Mouse (Mus musculus): ENCODE measurements around the gene Dnajc6. TPM values are rescaled to one million over a fixed set of nuclear protein-coding genes. Genes with fewer than 3 reads are reported as not detected.

Gene Dnajc6
- polyA plus RNA-seq, 1 experiment from 2014 or later: 34.2 TPM

- no peak overlapping the region for H3K4me3 ChIP-seq
- no peaks in the 10 kb centered on the region for H3K36me3 ChIP-seq
- H3K27me3 ChIP-seq: no peaks in the 10 kb centered on the region
- no peak overlapping the region for H3K4me2 ChIP-seq
- H3K4me1 ChIP-seq (replicated peaks): no peaks in the 10 kb centered on the region
- H3K9me3 ChIP-seq: no peaks in the 10 kb centered on the region
- WGBS: 60% methylated on average over 5 of the region's 5 CpGs
- no peak overlapping the region for H3K9ac ChIP-seq
- no peak overlapping the region for H3K27ac ChIP-seq (replicated peaks)
- ATAC-seq (ENCODE audit: low read depth): no peak
Measured at GRCm38 (mm10) chr4:101470543-101470942, 25.9 kb upstream of the Dnajc6 start.

- H3K4me3 ChIP-seq: no peak overlapping the region
- no peak for ATAC-seq (ENCODE audit: low read depth)
- no peaks in the 10 kb centered on the region for H3K9me3 ChIP-seq
- H3K9ac ChIP-seq: no peak overlapping the region
- WGBS: 84% methylated on average over 3 of the region's 3 CpGs
- H3K36me3 ChIP-seq: no peaks in the 10 kb centered on the region
- no peaks in the 10 kb centered on the region for H3K4me1 ChIP-seq (replicated peaks)
- H3K27ac ChIP-seq (replicated peaks): no peak overlapping the region
- H3K27me3 ChIP-seq: no peaks in the 10 kb centered on the region
- H3K4me2 ChIP-seq: no peak overlapping the region
Measured at GRCm38 (mm10) chr4:101472767-101473166, 23.7 kb upstream of the Dnajc6 start.

GRCm38 (mm10) chr4:101490320-101490917 lies 6.0 kb upstream of the Dnajc6 start:
- Histone ChIP-seq H3K27me3 (no peaks in the 10 kb centered on the region), H3K27ac (replicated peaks) (no peak overlapping the region), H3K4me3 (no peak overlapping the region), H3K36me3 (no peaks in the 10 kb centered on the region), H3K9ac (no peak overlapping the region), H3K9me3 (no peaks in the 10 kb centered on the region), H3K4me2 (no peak overlapping the region), H3K4me1 (replicated peaks) (peaks cover 3% of the 10 kb centered on the region; the same call in 1 of the 2 replicates)
- 87% methylated on average over 8 of the region's 8 CpGs for WGBS
- no peak for ATAC-seq (ENCODE audit: low read depth)

- 73% methylated on average over 6 of the region's 6 CpGs for WGBS
- Histone ChIP-seq H3K36me3 (no peaks in the 10 kb centered on the region), H3K9me3 (no peaks in the 10 kb centered on the region), H3K27me3 (peaks cover 11% of the 10 kb centered on the region), H3K4me3 (no peak overlapping the region), H3K9ac (no peak overlapping the region), H3K4me2 (no peak overlapping the region), H3K4me1 (replicated peaks) (peaks cover 11% of the 10 kb centered on the region), H3K27ac (replicated peaks) (no peak overlapping the region)
- no peak for ATAC-seq (ENCODE audit: low read depth)
Measured at GRCm38 (mm10) chr4:101491704-101492103, 4.7 kb upstream of the Dnajc6 start.

- Histone ChIP-seq H3K27ac (replicated peaks) (no peak overlapping the region), H3K4me1 (replicated peaks) (peaks cover 20% of the 10 kb centered on the region), H3K4me2 (no peak overlapping the region), H3K9me3 (no peaks in the 10 kb centered on the region), H3K4me3 (no peak overlapping the region), H3K27me3 (peaks cover 31% of the 10 kb centered on the region), H3K36me3 (no peaks in the 10 kb centered on the region), H3K9ac (no peak overlapping the region)
- no peak for ATAC-seq (ENCODE audit: low read depth)
Measured at GRCm38 (mm10) chr4:101493611-101494197, 2.7 kb upstream of the Dnajc6 start.

GRCm38 (mm10) chr4:101496188-101496533 lies 287 bp upstream of the Dnajc6 start:
- Histone ChIP-seq H3K4me1 (replicated peaks) (peaks cover 20% of the 10 kb centered on the region), H3K36me3 (no peaks in the 10 kb centered on the region), H3K4me2 (peak overlapping the region; percentile 97), H3K27ac (replicated peaks) (no peak overlapping the region), H3K9ac (peak overlapping the region; percentile 74), H3K27me3 (peaks cover 35% of the 10 kb centered on the region), H3K9me3 (no peaks in the 10 kb centered on the region), H3K4me3 (peak overlapping the region; percentile 63)
- under 1% methylated on average over 28 of the region's 28 CpGs for WGBS
- peak; percentile 40; the same call in 1 of the 2 replicates for ATAC-seq (ENCODE audit: low read depth)

- 4% methylated on average over 14 of the region's 14 CpGs for WGBS
- ATAC-seq (ENCODE audit: low read depth): no peak
Measured at GRCm38 (mm10) chr4:101497336-101497735, 888 bp downstream of the Dnajc6 start.

GRCm38 (mm10) chr4:101504470-101505007 lies 8.1 kb downstream of the Dnajc6 start:
- Histone ChIP-seq H3K36me3 (no peaks in the 10 kb centered on the region), H3K27me3 (no peaks in the 10 kb centered on the region), H3K4me3 (no peak overlapping the region), H3K4me1 (replicated peaks) (peaks cover 9% of the 10 kb centered on the region), H3K9me3 (no peaks in the 10 kb centered on the region), H3K4me2 (no peak overlapping the region), H3K9ac (no peak overlapping the region), H3K27ac (replicated peaks) (no peak overlapping the region)
- no peak for ATAC-seq (ENCODE audit: low read depth)
- 55% methylated on average over 7 of the region's 7 CpGs for WGBS

More at GRCm38 (mm10) chr4:101497336-101497735, 888 bp downstream of the Dnajc6 start:
- no peaks in the 10 kb centered on the region for H3K9me3 ChIP-seq
- no peak overlapping the region for H3K27ac ChIP-seq (replicated peaks)
- H3K9ac ChIP-seq: peak overlapping the region; percentile 74; the same call in 1 of the 2 replicates
- peak overlapping the region; percentile 97 for H3K4me2 ChIP-seq
- peaks cover 35% of the 10 kb centered on the region for H3K27me3 ChIP-seq
- no peaks in the 10 kb centered on the region for H3K36me3 ChIP-seq
- H3K4me3 ChIP-seq: peak overlapping the region; percentile 63
- H3K4me1 ChIP-seq (replicated peaks): peaks cover 20% of the 10 kb centered on the region

- no peak for ATAC-seq (ENCODE audit: low read depth)
- no peaks in the 10 kb centered on the region for H3K9me3 ChIP-seq
- no peak overlapping the region for H3K4me3 ChIP-seq
- WGBS: 68% methylated on average over 2 of the region's 2 CpGs
- peaks cover 16% of the 10 kb centered on the region for H3K4me1 ChIP-seq (replicated peaks)
- H3K27ac ChIP-seq (replicated peaks): no peak overlapping the region
- no peaks in the 10 kb centered on the region for H3K36me3 ChIP-seq
- H3K4me2 ChIP-seq: no peak overlapping the region
- no peak overlapping the region for H3K9ac ChIP-seq
- H3K27me3 ChIP-seq: no peaks in the 10 kb centered on the region
Measured at GRCm38 (mm10) chr4:101505966-101506365, 9.5 kb downstream of the Dnajc6 start.

GRCm38 (mm10) chr4:101506372-101506771 lies 9.9 kb downstream of the Dnajc6 start:
- ATAC-seq (ENCODE audit: low read depth): no peak
- H3K4me3 ChIP-seq: no peak overlapping the region
- no peaks in the 10 kb centered on the region for H3K9me3 ChIP-seq

GRCm38 (mm10) chr4:101507571-101508422 lies 11.3 kb downstream of the Dnajc6 start:
- Histone ChIP-seq H3K4me1 (replicated peaks) (peaks cover 16% of the 10 kb centered on the region), H3K4me3 (peak overlapping the region; percentile 52), H3K4me2 (peak overlapping the region; percentile 87), H3K36me3 (no peaks in the 10 kb centered on the region), H3K27me3 (no peaks in the 10 kb centered on the region), H3K9me3 (no peaks in the 10 kb centered on the region), H3K9ac (peak overlapping the region; percentile 72), H3K27ac (replicated peaks) (peak overlapping the region; percentile 77)
- ATAC-seq (ENCODE audit: low read depth): peak; percentile 73
- WGBS: 9% methylated on average over 24 of the region's 24 CpGs

More at GRCm38 (mm10) chr4:101506372-101506771, 9.9 kb downstream of the Dnajc6 start:
- Histone ChIP-seq H3K36me3 (no peaks in the 10 kb centered on the region), H3K9ac (no peak overlapping the region), H3K4me2 (no peak overlapping the region), H3K4me1 (replicated peaks) (peaks cover 16% of the 10 kb centered on the region), H3K27me3 (no peaks in the 10 kb centered on the region), H3K27ac (replicated peaks) (no peak overlapping the region)

GRCm38 (mm10) chr4:101508431-101508830 lies 12.0 kb downstream of the Dnajc6 start:
- peak overlapping the region; percentile 52 for H3K4me3 ChIP-seq
- H3K4me2 ChIP-seq: peak overlapping the region; percentile 87
- peak overlapping the region; percentile 76 for H3K9ac ChIP-seq
- H3K27ac ChIP-seq (replicated peaks): peak overlapping the region; percentile 76
- H3K9me3 ChIP-seq: no peaks in the 10 kb centered on the region
- H3K4me1 ChIP-seq (replicated peaks): peaks cover 16% of the 10 kb centered on the region
- 2% methylated on average over 10 of the region's 10 CpGs for WGBS
- ATAC-seq (ENCODE audit: low read depth): 0 out of 2 replicates have a peak, but pooled peaks have one; percentile 9
- H3K27me3 ChIP-seq: no peaks in the 10 kb centered on the region
- H3K36me3 ChIP-seq: no peaks in the 10 kb centered on the region
